Mouse (Mus musculus) stomach, embryonic 16.5 days (tissue): ENCODE results near the gene Wfdc15a. TPM values are rescaled to one million over a fixed set of nuclear protein-coding genes. Genes with fewer than 3 reads are reported as not detected.
"Not testable (repeated sequence)": the region's sequence is repeated elsewhere in the genome, so short reads cannot be mapped to it uniquely, and the experiment has no call there.

Source experiments
- ATAC-seq: fragments of 200-750 bp; cut with Nextera tagmentation; 2 replicates; pipeline ENCODE4 v1.8.0; 2017; ENCODE audit warnings: moderate number of reproducible peaks, moderate TSS enrichment; ENCODE audit not compliant: insufficient read depth, low FRiP score
- H3K27ac ChIP-seq: fragments of 300-500 bp; sonication (generic); 2 replicates; pipeline ENCODE4 v1.5.1; 2014; ENCODE audit warnings: low read length
- H3K27me3 ChIP-seq: fragments of 300-500 bp; sonication (generic); 2 replicates; pipeline ENCODE4 v1.6.1; 2014; ENCODE audit warnings: low read length, control low read depth, mixed read lengths; ENCODE audit not compliant: control insufficient read depth, insufficient read depth
- H3K36me3 ChIP-seq: fragments of 300-500 bp; sonication (generic); 2 replicates; pipeline ENCODE4 v1.6.1; 2014; ENCODE audit warnings: low read length; ENCODE audit not compliant: control insufficient read depth, insufficient read depth
- H3K4me1 ChIP-seq: fragments of 300-500 bp; sonication (generic); 2 replicates; pipeline ENCODE4 v1.6.1; 2014; ENCODE audit warnings: low read length, control low read depth, mixed read lengths; ENCODE audit not compliant: control insufficient read depth, insufficient read depth
- H3K4me2 ChIP-seq: fragments of 300-500 bp; sonication (generic); 2 replicates; pipeline ENCODE4 v1.6.1; 2014; ENCODE audit warnings: low read depth, low read length, mixed read lengths
- H3K4me3 ChIP-seq: fragments of 300-500 bp; sonication (generic); replicated peaks from 2 replicates; pipeline ENCODE4 v1.5.1; 2014; ENCODE audit warnings: mild to moderate bottlenecking, low read length
- H3K9ac ChIP-seq: fragments of 300-500 bp; sonication (generic); 2 replicates; pipeline ENCODE4 v1.6.1; 2014; ENCODE audit warnings: low read length
- H3K9me3 ChIP-seq: fragments of 300-500 bp; sonication (generic); replicated peaks from 2 replicates; pipeline ENCODE4 v1.6.1; 2016; ENCODE audit warnings: low read length, control low read depth; ENCODE audit not compliant: control insufficient read depth
- WGBS: fragments of 180-500 bp; shearing (Covaris S2); extraction: QIAGEN DNeasy Blood & Tissue Kit; methylation state at CpG from one replicate; pipeline ENCODE4 v1.1.7; 2014; 5-methylcytosine and 5-hydroxymethylcytosine counted together
- polyA plus RNA-seq: library from polyadenylated mRNA; unstranded; fragments of >200 nt; fragmentation: Nextera tagmentation; extraction: Ambion mirVana; gene quantifications from 2 replicates; pipeline ENCODE4 v1.2.1, GENCODE M21; 2015

Gene Wfdc15a
- polyA plus RNA-seq, 1 experiment from 2014 or later = not detected

DNA sequence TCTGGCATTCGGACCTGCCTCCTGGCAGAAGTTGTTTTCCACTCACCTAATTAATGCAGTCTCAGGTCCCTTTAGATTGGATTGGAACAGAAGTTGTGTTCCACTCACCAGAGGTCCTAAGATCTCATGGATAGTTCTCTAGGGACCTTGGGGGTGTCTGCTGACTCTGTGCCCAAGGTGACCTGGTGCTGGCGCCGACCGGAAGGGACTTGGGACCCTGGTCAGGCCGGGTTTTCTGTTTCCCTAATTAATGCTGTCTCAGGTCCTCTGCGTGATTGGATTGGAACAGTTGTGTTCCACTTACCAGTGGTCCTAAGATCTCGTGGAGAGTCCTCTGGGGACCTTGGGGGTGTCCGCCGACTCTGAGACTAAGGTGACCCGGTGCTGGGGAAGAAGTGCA, 6.1 kb upstream of the Wfdc15a start:
- not testable (repeated sequence) for H3K4me2 ChIP-seq, H3K36me3 ChIP-seq, H3K9ac ChIP-seq, ATAC-seq, H3K27me3 ChIP-seq, H3K4me3 ChIP-seq, H3K27ac ChIP-seq, H3K4me1 ChIP-seq, H3K9me3 ChIP-seq
- 94% methylated on average over 10 of the region's 10 CpGs for WGBS

GRCm38 (mm10) chr2:164196700-164196990, 3.3 kb downstream of the Wfdc15a start:
- no peak overlapping the region for H3K9ac ChIP-seq
- H3K4me1 ChIP-seq = no peaks in the 10 kb centered on the region
- H3K4me3 ChIP-seq = no peak overlapping the region
- no peaks in the 10 kb centered on the region for H3K27me3 ChIP-seq
- no peak overlapping the region for H3K27ac ChIP-seq
- no peaks in the 10 kb centered on the region for H3K36me3 ChIP-seq
- no peak overlapping the region for H3K4me2 ChIP-seq
- 81% methylated on average over 5 of the region's 5 CpGs for WGBS
- no peaks in the 10 kb centered on the region for H3K9me3 ChIP-seq
- no peak for ATAC-seq

- no peak for ATAC-seq
- 81% methylated on average over 5 of the region's 5 CpGs for WGBS
These were observed 3.8 kb downstream of the Wfdc15a start for GRCm38 (mm10) chr2:164195971-164196699.

GRCm38 (mm10) chr2:164194959-164195630, 4.8 kb downstream of the Wfdc15a start:
- no peak overlapping the region for H3K4me3 ChIP-seq
- no peak overlapping the region for H3K9ac ChIP-seq
- H3K4me1 ChIP-seq = no peaks in the 10 kb centered on the region
- H3K36me3 ChIP-seq = no peaks in the 10 kb centered on the region
- no peak for ATAC-seq
- H3K4me2 ChIP-seq = no peak overlapping the region
- no peak overlapping the region for H3K27ac ChIP-seq
- WGBS = 77% methylated on average over 5 of the region's 5 CpGs
- no peaks in the 10 kb centered on the region for H3K9me3 ChIP-seq
- H3K27me3 ChIP-seq = no peaks in the 10 kb centered on the region

More at GRCm38 (mm10) chr2:164195971-164196699, 3.8 kb downstream of the Wfdc15a start:
- no peak overlapping the region for H3K9ac ChIP-seq
- no peak overlapping the region for H3K4me2 ChIP-seq
- H3K4me3 ChIP-seq = no peak overlapping the region
- H3K9me3 ChIP-seq = no peaks in the 10 kb centered on the region
- H3K27ac ChIP-seq = no peak overlapping the region
- H3K36me3 ChIP-seq = no peaks in the 10 kb centered on the region
- no peaks in the 10 kb centered on the region for H3K27me3 ChIP-seq
- no peaks in the 10 kb centered on the region for H3K4me1 ChIP-seq

DNA sequence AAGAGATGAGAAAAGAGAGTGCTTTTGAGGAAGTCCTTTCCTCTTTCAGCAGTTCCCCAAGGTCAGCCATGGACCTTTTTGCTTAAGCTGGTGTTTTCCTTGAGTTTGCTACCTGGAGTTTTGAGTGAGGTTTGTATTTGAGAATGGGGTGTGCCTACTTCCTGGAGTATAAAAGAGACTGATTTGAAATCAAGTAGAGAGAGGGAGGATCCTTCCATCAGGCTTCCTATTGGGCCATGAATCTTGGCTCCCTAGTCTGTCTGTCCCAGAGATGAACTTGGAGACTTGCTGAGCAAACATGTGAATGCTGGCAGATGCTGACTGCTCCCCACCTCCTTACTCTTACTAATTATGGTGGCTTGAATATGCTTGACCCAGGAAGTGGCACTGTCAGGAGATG, 7.7 kb downstream of the Wfdc15a start:
- no peak overlapping the region for H3K9ac ChIP-seq
- H3K4me3 ChIP-seq = no peak overlapping the region
- no peak overlapping the region for H3K4me2 ChIP-seq
- no peak overlapping the region for H3K27ac ChIP-seq
- no peaks in the 10 kb centered on the region for H3K27me3 ChIP-seq
- ATAC-seq = no peak
- H3K36me3 ChIP-seq = no peaks in the 10 kb centered on the region
- H3K4me1 ChIP-seq = no peaks in the 10 kb centered on the region
- H3K9me3 ChIP-seq = peaks cover 3% of the 10 kb centered on the region; the same call in 1 of the 2 replicates

- H3K27me3 ChIP-seq = no peaks in the 10 kb centered on the region
- peaks cover 3% of the 10 kb centered on the region; the same call in 1 of the 2 replicates for H3K9me3 ChIP-seq
- H3K4me3 ChIP-seq = no peak within 1 kb of the TSS
- no peaks in the 10 kb centered on the region for H3K36me3 ChIP-seq
- H3K27ac ChIP-seq = no peak within 1 kb of the TSS
- no peak within 1 kb of the TSS for H3K9ac ChIP-seq
- no peaks in the 10 kb centered on the region for H3K4me1 ChIP-seq
- 78% methylated on average over 6 of the region's 6 CpGs for WGBS
- ATAC-seq = no peak
- H3K4me2 ChIP-seq = no peak within 1 kb of the TSS
These were observed 9.4 kb downstream of the Wfdc15a start, which contains the start of gene Wfdc12 for GRCm38 (mm10) chr2:164190576-164190975. TSS of gene Wfdc12 (minus strand) at chr2:164190608.

DNA sequence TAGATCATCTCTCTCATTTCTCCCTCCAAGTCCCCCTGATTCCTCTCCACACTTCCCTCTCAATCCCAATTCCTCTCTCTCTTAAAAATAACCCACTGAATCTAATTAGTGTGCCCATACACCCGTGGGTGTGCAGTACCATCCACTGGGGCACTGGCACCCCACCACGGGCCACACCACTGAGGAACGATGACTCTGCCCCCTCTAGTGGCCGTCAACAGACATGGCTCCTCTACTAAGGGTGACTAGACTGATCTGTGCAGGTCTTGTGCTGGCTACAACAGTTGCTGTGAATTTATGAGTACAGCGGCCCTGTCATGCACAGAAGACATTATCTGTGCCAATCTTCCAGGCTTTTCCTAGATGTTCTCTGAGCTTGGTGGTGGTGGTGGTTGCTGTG, 11.2 kb downstream of the Wfdc15a start:
- no peak overlapping the region for H3K27ac ChIP-seq
- WGBS = 35% methylated on average over 5 of the region's 5 CpGs
- H3K4me1 ChIP-seq = no peaks in the 10 kb centered on the region
- H3K27me3 ChIP-seq = no peaks in the 10 kb centered on the region
- ATAC-seq = no peak
- H3K4me2 ChIP-seq = no peak overlapping the region
- no peaks in the 10 kb centered on the region for H3K36me3 ChIP-seq
- H3K9ac ChIP-seq = no peak overlapping the region
- H3K4me3 ChIP-seq = no peak overlapping the region
- peaks cover 3% of the 10 kb centered on the region; the same call in 1 of the 2 replicates for H3K9me3 ChIP-seq

DNA sequence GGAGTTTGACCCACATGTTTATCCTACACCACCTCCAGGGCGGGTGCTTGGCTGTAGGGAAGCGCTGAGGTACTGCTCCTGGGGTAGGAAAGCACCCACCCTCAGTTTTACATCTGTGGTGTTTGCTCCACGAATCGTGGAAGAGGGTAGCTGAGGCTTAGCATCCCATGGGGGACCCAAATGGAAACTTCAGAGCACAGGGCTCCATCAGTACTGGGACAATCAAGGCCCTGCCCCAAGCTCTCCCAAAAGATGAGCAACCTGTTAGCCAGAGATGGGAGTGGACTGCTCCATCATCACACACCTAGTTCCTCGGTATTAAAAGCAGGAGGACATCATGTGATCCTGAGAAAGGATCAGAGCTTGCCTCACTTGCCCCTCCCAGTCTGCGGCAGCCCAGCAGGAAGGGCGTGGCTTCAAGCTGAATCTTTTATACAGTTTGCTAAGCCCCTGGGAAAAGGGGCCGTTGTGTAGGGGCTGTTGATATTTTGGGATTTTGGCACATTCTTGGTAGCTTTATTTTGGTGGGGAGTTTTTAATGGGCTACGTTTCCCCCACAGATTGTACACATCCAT, 15.7 kb downstream of the Wfdc15a start:
- H3K27ac ChIP-seq = no peak overlapping the region
- 30% methylated on average over 9 of the region's 9 CpGs for WGBS
- H3K4me2 ChIP-seq = no peak overlapping the region
- H3K4me3 ChIP-seq = no peak overlapping the region
- H3K4me1 ChIP-seq = no peaks in the 10 kb centered on the region
- H3K9me3 ChIP-seq = peaks cover 3% of the 10 kb centered on the region; the same call in 1 of the 2 replicates
- no peak overlapping the region for H3K9ac ChIP-seq
- no peaks in the 10 kb centered on the region for H3K36me3 ChIP-seq
- H3K27me3 ChIP-seq = no peaks in the 10 kb centered on the region
- ATAC-seq = no peak

GRCm38 (mm10) chr2:164183340-164183739, 16.6 kb downstream of the Wfdc15a start:
- H3K9ac ChIP-seq = no peak overlapping the region
- 59% methylated on average over 9 of the region's 9 CpGs for WGBS
- H3K27ac ChIP-seq = peak overlapping the region; percentile 25; the same call in 1 of the 2 replicates
- ATAC-seq = no peak
- no peaks in the 10 kb centered on the region for H3K9me3 ChIP-seq
- no peak overlapping the region for H3K4me2 ChIP-seq
- H3K4me1 ChIP-seq = no peaks in the 10 kb centered on the region
- no peaks in the 10 kb centered on the region for H3K36me3 ChIP-seq
- peaks cover 5% of the 10 kb centered on the region; the same call in 1 of the 2 replicates for H3K27me3 ChIP-seq
- no peak overlapping the region for H3K4me3 ChIP-seq
